Mouse (Mus musculus) embryo, embryonic 10 days (tissue): ENCODE results near the gene Igsf21.

Experiments
- DNase-seq: peaks from one replicate; pipeline ENCODE4 v3.0.0-alpha.2; 2015; ENCODE audit warnings: low spot score

Gene Igsf21

DNA sequence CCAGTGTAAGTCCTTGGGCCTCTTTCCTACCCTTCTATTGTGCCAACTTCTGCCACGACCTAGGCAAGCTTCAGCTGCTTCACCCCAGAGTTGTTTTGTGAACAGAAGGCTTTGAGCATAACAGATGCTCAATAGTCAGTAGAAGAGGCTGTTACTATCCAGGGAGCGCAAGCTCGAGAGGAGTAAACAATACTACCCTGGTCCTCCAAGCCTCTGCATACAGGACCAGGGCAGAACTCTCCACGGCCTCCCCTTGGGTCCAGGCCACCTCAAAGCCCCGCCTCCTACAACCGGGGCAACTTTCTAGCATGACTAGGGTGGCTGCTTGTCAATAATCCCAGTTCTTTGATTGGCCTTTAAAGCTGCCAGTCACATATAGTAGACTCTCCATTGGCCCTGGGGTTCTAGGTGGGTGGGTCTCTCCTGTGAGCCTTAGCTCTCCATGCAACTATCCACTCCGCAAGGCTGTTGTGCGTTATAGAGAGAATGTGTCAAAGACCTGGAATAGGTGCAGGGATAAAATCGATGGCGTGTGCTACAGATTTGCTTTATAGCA, 198.7 kb downstream of the Igsf21 start:
- no peak for DNase-seq

DNA sequence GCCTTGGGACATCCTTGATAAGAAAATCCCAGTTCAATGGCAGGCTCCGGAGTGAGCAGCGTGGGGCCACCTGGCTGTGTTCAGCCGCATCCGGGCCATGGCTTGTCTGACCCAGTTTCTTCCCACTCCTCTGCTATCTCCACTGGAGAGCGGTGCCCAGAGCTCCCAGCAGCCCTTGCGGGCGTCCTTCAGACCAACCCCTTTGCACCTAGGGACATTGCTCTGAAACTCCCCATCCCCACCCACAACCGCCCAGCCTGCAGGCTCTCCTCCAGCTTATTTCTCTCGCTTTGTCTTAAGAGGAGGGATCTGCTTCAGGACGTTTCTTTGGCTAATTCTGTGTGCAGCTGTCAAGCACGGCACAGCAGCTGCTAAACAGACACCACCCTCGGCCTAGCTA, 202.6 kb downstream of the Igsf21 start:
- DNase-seq = no peak

GRCm38 (mm10) chr4:140038586-140039411, 207.8 kb downstream of the Igsf21 start:
- DNase-seq = peak; percentile 20

GRCm38 (mm10) chr4:140037784-140038387, 208.7 kb downstream of the Igsf21 start:
- peak; percentile 49 for DNase-seq

DNA sequence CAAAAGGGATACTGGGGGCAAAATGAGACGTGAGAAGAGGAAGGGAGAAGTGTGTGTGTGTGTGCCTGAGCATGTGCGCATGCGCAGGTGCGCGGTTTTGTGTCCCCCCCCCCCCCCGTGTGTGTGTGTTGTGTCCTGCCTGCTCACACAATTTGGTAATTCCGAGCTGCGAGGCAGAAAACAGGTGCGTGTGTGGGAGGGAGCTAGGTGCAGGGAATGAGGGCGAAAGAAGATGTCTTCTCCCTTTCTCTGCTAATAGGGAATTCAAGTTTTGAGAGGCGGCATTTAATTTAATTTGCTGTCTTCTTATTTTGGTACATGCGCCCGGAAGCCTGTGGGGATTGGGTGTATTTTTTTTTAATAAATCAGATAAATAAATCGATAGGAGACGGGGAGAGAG, 211.4 kb downstream of the Igsf21 start:
- DNase-seq = no peak

- DNase-seq = peak; percentile 65
Measured at GRCm38 (mm10) chr4:140033394-140033793, 213.2 kb downstream of the Igsf21 start.

DNA sequence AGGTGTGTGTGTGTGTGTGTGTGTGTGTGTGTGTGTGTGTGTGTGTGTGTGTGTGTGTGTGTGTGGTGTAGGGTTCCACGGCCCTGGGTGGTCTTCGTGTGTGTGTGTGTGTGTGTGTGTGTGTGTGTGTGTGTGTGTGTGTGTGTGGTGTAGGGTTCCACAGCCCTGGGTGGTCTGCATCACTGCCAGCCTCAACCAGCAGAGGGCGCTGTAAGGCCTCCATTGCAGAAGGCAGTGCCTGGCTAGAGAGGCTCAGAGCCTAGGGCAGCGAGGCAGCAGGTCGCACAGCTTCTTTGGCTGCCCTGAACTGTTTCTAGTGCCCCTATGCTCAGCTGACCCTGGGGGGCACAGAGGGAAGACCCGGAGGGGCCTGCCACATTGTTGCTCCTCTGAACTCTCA, 216.2 kb downstream of the Igsf21 start:
- peak; percentile 85 for DNase-seq

GRCm38 (mm10) chr4:140030040-140030386, 216.6 kb downstream of the Igsf21 start:
- peak; percentile 40 for DNase-seq

DNA sequence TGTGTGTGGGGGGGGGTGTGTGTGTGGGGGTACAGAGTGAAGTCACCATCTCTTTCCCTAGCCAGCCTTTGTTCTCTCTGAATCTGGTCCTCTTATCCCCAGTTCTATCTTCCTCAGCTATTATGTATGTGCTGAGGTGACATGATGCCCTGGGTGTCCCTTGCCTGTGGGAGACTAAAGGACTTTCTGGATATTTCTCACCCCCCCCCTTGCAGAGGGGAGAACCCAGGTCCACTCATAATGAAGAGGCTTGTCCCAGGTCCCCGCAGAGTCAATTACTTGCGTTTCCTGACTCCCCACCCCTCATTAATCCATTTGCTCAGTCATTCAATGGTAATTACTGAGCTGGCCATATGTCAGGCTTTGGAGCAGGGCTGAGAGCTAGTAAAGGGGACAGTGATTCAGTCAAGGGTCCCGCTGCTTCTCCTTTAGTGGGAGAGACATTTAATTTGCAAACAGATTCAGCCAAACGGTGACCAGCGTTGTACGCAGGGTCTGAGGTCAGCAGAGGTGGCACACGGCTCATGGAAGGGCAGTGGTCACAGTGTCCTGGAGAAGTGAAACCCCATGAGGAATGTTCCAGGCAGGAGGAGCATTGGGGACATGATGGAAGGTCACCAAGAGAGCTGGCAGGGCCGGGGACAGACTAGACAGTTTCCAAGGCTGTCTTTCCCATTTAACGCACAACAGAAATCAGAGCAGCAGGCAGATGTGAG, 217.1 kb downstream of the Igsf21 start:
- peak; percentile 31 for DNase-seq

DNA sequence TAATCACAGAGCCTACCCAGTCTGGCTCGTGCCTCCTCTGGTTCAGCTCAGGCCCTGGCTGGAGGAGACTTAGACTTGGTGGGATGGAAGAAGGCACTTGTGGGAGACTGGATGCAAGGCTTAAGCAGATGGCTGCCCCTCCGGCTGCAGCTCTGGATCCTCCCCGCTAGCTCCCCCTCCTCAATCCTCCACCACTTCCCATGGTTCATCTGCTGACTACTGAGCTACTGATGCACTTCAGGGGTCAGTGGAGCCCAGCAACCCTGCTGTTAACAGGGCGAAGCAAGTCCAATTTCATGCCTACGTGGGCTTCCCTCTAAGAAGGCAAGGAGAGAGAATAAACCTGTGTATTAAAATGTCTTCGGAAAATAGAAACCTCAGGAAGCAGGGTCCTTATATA, 222.8 kb downstream of the Igsf21 start:
- DNase-seq = no peak

- no peak for DNase-seq
Measured at GRCm38 (mm10) chr4:140015916-140016315, 230.7 kb downstream of the Igsf21 start.

DNA sequence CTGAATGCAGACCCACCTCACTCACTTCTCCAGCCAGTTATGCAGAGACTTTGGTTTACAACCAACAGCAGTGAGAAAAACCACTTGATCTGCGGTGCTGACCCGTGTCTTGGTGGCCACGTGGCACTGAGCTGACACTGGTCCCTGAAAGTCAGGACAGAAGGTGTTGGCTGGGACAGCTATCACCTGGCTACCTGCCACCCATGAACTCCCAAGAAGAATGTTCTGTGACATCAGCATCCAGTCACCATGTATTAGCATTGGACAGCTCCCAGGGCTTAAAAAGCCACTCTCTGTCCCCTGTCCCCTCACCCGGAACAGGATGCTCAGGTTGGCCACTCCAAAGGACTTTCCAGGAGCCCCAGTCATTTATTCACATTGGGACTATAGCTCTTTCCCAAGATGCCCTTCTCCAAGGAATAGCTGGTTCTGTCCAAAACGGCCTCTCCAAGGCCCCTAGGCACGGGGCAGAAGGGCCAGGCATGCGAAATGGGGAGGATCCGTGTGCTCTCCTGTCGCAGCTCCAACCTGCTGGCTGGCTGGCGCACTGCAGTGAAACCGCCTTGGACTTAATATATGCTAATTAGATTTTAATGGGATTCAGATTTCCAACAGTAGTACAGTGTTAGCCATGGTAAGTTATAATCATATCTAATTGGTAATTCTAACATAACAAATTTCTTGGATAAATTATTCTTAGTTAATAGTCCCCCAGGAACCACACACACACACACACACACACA, 235.7 kb downstream of the Igsf21 start:
- DNase-seq = no peak

DNA sequence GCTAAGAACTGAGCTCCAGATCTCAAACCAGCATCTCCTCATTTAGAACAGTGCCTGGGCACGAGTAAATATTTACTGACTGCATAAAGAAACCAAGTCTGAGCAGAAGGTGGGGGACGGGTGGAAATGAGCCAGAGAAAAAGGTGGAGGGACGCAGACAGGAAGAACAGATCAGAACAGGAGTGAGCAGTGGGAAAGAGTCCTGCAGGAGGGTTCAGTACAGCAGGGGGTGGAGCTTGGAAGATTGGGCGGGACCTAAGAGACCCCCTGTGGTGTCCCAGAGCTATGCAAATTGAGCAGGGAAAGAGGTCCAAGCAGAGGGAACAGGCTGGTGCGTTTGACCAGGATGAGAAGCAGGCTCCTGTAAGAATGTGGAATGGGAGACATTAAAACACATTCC, 241.7 kb downstream of the Igsf21 start:
- no peak for DNase-seq

GRCm38 (mm10) chr4:140004170-140004569, 242.4 kb downstream of the Igsf21 start:
- peak; percentile 82 for DNase-seq

DNA sequence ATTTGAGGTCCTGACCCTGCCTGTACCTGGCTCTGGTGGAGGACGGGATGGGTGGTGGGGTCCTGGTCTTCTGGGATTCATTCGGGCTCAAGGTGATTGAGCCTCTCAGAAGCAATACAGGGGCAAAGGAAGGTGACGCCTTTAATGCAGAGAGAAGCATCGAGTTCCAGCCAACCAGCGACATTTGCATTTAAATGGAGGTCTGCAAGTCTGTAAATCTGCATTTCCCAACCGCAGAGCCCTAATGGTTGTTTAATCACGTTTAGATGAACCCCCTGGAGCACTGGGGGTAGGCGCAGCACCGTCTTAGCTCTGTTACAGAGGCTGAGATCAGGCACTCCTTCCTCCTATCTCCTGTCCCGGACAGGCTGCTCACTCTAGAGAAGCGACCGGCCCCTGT, 244.5 kb downstream of the Igsf21 start:
- no peak for DNase-seq

DNA sequence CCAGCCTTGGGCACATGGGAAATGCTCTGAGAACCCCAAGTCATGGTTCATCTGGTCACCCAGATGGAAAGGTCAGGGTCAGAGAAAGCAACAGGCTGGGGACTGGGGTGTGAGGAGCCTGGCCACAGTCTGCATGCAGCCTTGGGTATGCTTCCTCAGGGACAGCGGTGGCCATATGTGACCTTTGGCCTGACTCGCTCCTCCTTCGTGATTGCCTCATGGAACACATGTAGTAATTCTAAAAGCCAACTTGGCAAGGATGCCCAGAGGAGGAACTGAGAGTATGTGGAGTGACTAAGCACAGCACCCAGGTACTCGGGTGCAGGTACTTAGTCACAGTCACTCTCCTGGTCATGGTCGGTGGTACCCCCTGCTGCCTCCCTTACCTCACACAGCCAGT, 245.7 kb downstream of the Igsf21 start:
- DNase-seq = peak; percentile 40

DNA sequence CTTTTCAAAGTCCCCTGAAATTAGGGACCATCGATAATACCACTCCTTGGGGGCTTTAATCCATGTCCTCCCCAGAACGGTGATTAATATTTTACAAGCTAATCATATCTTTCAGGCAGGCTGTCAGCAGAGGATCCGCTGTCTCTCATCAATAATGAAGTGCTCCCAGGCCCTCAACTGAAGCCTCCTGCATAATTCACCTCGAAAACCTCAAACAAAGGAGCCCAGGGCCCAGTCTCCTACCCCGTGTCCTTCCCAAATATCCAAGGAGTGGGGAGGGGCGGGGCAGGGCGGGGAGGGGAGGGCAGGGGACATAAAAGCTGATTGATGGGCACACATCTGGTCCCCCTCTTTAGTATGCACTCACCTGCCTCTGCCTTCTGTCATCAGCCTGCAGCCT, 247.6 kb downstream of the Igsf21 start:
- DNase-seq = no peak

DNA sequence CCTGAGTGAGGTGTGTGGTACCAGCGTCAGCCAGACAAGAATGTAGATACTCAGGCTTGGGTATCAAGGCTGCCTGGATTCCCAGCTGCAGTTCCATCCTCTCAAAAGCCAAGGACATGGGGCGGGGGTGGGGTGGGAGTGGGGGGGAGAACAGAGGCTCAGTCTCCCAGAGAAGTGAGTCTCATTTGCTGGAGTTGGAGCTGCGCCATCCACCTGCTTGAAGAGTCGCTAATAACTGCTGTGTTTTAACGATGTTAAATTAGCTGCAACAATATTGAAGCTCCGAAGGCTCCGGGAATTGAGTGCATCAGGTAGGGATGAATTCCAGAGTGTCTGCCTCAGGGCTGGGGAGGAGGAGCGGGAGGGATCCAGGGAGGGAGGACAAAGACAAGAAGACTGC, 250.9 kb downstream of the Igsf21 start:
- no peak for DNase-seq

DNA sequence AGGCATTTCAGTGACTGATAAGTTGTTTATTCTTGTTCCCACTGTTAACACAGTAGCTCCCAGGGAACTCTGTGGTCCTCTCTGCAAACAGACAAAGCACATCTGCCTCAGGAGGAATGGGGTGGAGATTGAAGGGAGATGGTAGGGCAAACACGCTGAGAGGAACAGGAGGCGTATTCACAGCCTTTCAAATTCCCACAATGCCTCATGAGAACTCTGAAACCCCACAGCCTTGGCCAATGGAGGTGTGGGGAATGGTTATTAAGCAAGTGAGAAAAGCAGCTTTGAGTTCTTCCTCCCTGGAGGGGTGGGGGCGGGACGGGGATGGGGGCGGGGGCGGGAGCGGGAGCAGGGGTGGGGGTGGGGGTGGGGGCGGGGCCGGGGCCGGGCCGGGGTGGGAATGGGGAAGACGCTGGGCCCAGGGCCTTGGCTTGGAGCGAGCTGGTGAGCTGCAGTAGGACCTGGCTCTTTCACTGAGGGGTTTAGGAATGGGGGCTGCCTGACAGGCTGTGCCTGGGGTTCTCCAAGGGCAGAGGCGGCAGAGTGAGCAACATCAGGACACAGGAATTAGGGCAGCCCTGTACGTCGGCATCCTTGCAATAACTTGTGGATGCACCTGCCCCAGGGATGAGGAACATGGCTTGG, 253.4 kb downstream of the Igsf21 start:
- DNase-seq = peak; percentile 72

- DNase-seq = no peak
Measured at GRCm38 (mm10) chr4:139986913-139987312, 259.7 kb downstream of the Igsf21 start.

DNA sequence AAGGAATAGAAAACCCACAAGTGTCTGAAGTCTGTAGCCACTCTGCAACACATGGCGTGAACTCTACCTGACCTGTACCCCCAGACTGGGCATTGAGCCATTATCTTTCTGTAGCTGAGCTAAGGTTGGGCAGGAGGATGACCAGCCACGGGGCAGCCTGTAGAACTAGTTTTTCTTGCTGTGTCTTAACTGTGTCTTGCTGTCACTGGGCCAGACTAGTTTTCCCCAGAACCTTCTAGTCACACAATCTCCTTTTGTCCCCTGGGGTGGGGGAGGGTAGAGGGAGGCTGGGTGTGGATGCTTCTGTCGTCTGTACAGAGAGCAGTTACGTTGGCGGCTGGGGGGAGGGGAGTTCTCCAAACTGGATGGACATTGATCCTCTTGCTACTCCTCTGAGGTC, 267.9 kb downstream of the Igsf21 start:
- DNase-seq = no peak
